Mouse (Mus musculus) testis, adult 2 months (tissue): ENCODE measurements around the gene Iqcn.

ENCODE experiments used
- CTCF ChIP-seq: fragments of 200-500 bp; IDR thresholded peaks from 2 replicates; pipeline ENCODE4 v1.5.1; 2012; ENCODE audit warnings: low read depth, mild to moderate bottlenecking, inconsistent platforms, low read length, moderate library complexity; ENCODE audit not compliant: control insufficient read depth, insufficient read depth, insufficient replicate concordance
- POLR2A ChIP-seq: fragments of 200-500 bp; IDR thresholded peaks from 2 replicates; pipeline ENCODE4 v1.6.1; 2012; ENCODE audit warnings: low read depth, mild to moderate bottlenecking, inconsistent platforms, low read length, moderate library complexity; ENCODE audit not compliant: control insufficient read depth

DNA sequence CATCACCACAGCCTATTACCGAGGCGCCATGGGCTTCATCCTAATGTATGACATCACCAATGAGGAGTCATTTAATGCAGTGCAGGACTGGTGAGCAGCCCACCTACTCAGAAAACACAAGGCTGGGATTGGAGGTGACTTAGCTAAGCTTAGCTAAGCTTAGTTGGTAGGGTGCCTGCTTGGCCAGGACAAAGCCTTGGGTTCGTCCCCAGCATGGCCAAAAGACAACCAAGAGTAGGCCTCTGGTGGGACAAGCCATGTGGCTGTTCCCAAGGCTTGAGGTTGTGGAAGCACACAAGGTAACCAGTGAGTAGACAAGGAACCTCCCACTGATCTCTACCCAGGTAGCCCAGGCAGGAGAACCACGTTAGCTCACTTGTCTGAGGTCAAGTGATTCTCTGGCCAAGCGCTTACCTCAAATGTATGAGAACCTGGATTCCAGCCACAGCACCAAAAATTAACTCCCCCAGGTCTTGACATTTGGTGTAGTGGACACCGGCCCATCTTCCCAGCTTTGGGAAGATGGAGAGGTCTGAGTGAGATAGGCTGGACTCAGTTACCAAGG, 53.3 kb downstream of the Iqcn start:
- TF ChIP-seq CTCF (no peak), POLR2A (no peak)
